Mouse (Mus musculus) olfactory bulb, adult 2 months (tissue): ENCODE results near the gene Eya2.

ENCODE experiments used
- CTCF ChIP-seq: fragments of 200-500 bp; IDR thresholded peaks from 2 replicates; pipeline ENCODE4 v1.5.1; 2012; ENCODE audit warnings: low read depth, mild to moderate bottlenecking, low read length, moderate library complexity; ENCODE audit not compliant: insufficient read depth
- POLR2A ChIP-seq: fragments of 200-500 bp; IDR thresholded peaks from 2 replicates; pipeline ENCODE4 v1.6.1; 2012; ENCODE audit warnings: mild to moderate bottlenecking, low read depth, low read length, moderate library complexity; ENCODE audit not compliant: insufficient read depth

- TF ChIP-seq POLR2A (no peak), CTCF (no peak)
These were observed 196.2 kb downstream of the Eya2 start for GRCm38 (mm10) chr2:165791026-165791425.
